In the genomic region with DNA sequence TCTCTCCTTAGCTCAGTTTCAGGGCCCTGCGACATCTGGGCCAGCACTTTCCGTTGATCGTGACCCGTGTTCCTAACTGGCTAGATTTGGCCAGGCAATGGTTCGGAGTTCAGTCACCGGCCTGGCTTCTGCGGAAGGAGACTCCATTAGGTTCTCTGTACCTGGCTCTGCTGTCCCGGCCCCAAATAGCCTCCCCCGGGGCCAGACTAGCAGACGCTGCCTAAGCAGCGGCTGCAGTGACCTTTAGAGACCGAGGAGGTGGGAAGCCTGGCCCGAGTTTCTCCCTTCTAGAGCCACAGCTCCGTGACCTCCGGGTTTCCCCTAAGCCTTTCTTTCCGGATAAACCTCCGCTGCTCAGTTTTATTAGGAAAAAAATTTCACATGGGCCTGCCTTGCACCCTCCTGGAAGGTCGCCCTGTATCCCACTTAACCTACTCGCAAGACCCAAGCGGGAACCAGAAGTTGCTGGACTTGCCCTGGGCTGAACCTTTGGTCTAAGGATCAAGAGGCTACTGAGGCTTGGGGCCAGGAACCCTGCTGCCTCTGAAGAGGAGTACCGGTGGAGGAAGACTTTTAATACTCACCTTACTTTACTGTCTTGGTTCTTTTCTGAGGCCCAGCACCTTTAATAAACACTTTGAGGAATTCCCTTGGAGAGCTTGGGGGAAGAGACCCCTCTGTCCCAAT, we compare ENCODE assay signal across 9 mouse cellular contexts. TPM values are rescaled to one million over a fixed set of nuclear protein-coding genes. Genes with fewer than 3 reads are reported as not detected.
DNase-seq lines count a peak whose midpoint lies in the region; ATAC-seq and TF ChIP-seq lines count a peak whose summit lies in the region.
"Had no signal": no experiment of that assay in that cellular context is flagged by ENCODE, and none has a peak within 500 bp of the region (broad histone marks: within the 10 kb centered on the region; RNA-seq: fewer than 3 reads in every experiment).

No protein-coding gene starts in this region.

- H3K9me3 ChIP-seq in lung, embryonic 16.5 days (ENCODE audit: control insufficient read depth, low read length) = no peaks in the 10 kb centered on the region
- H3K9me3 ChIP-seq in forebrain, embryonic 14.5 days (replicated peaks; ENCODE audit: control insufficient read depth, low read length) = no peaks in the 10 kb centered on the region
- H3K9me3 ChIP-seq in limb, embryonic 14.5 days (ENCODE audit: control insufficient read depth, low read length) = no peaks in the 10 kb centered on the region
- H3K9me3 ChIP-seq in stomach, embryonic 14.5 days (ENCODE audit: control insufficient read depth, low read depth, low read length) = no peaks in the 10 kb centered on the region

- H3K27ac ChIP-seq in lung, embryonic 16.5 days (ENCODE audit: low read length) = no peak overlapping the region
- H3K27ac ChIP-seq in forebrain, embryonic 14.5 days (ENCODE audit: low read depth, low read length) = peak overlapping the region; percentile 98
- H3K27ac ChIP-seq in limb, embryonic 14.5 days (replicated peaks; ENCODE audit: low read depth, low read length) = no peak overlapping the region; the same call in 1 of the 2 replicates
- no peak overlapping the region for H3K27ac ChIP-seq in stomach, embryonic 14.5 days (ENCODE audit: low read length)

- no peak overlapping the region for H3K9ac ChIP-seq in lung, embryonic 16.5 days (ENCODE audit: low read length)
- H3K9ac ChIP-seq in forebrain, embryonic 14.5 days (ENCODE audit: low read length) = peak overlapping the region; percentile 99
- H3K9ac ChIP-seq in limb, embryonic 14.5 days (ENCODE audit: low read depth, low read length, severe bottlenecking) = peak overlapping the region; percentile 77
- no peak overlapping the region for H3K9ac ChIP-seq in stomach, embryonic 14.5 days (replicated peaks; ENCODE audit: low read depth, low read length)

- ATAC-seq in lung, embryonic 16.5 days (ENCODE audit: low read depth) = no peak
- no peak for ATAC-seq in forebrain, embryonic 14.5 days
- no peak for ATAC-seq in limb, embryonic 14.5 days (ENCODE audit: low FRiP score, low read depth)
- no peak for ATAC-seq in stomach, embryonic 14.5 days (ENCODE audit: insufficient number of reproducible peaks, insufficient read depth, low FRiP score, low read depth)

- 4% methylated on average over 21 of the region's 21 CpGs for WGBS in lung, embryonic 16.5 days
- under 1% methylated on average over 21 of the region's 21 CpGs for WGBS in forebrain, embryonic 14.5 days
- WGBS in limb, embryonic 14.5 days = 4% methylated on average over 21 of the region's 21 CpGs
- WGBS in stomach, embryonic 14.5 days = 3% methylated on average over 21 of the region's 21 CpGs

- H3K4me3 ChIP-seq in lung, embryonic 16.5 days (ENCODE audit: low read length) = peak overlapping the region; percentile 3; the same call in 1 of the 2 replicates
- H3K4me3 ChIP-seq in forebrain, embryonic 14.5 days (ENCODE audit: low read depth, low read length) = peak overlapping the region; percentile 90
- peak overlapping the region; percentile 74 for H3K4me3 ChIP-seq in limb, embryonic 14.5 days (replicated peaks; ENCODE audit: low read length)
- 0 out of 2 replicates have a peak overlapping the region, but pooled peaks have one; percentile 34 for H3K4me3 ChIP-seq in stomach, embryonic 14.5 days (ENCODE audit: low read depth, low read length)

- peaks cover 90% of the 10 kb centered on the region for H3K27me3 ChIP-seq in lung, embryonic 16.5 days (ENCODE audit: control insufficient read depth, insufficient read depth, low read depth, low read length)
- H3K27me3 ChIP-seq in forebrain, embryonic 14.5 days (replicated peaks; ENCODE audit: control insufficient read depth, insufficient read depth, low read length) = peaks cover 2% of the 10 kb centered on the region; the same call in 1 of the 2 replicates
- peaks cover 77% of the 10 kb centered on the region for H3K27me3 ChIP-seq in limb, embryonic 14.5 days (ENCODE audit: control insufficient read depth, insufficient read depth, low read length)
- peaks cover 86% of the 10 kb centered on the region for H3K27me3 ChIP-seq in stomach, embryonic 14.5 days (ENCODE audit: control insufficient read depth, insufficient read depth, low read length)

- peaks cover 16% of the 10 kb centered on the region for H3K4me1 ChIP-seq in lung, embryonic 16.5 days (replicated peaks; ENCODE audit: control insufficient read depth, insufficient read depth, low read length)
- H3K4me1 ChIP-seq in forebrain, embryonic 14.5 days (ENCODE audit: control insufficient read depth, insufficient read depth, low read length) = peaks cover 19% of the 10 kb centered on the region
- H3K4me1 ChIP-seq in limb, embryonic 14.5 days (ENCODE audit: control insufficient read depth, insufficient read depth, low read length) = peaks cover 20% of the 10 kb centered on the region
- H3K4me1 ChIP-seq in stomach, embryonic 14.5 days (ENCODE audit: control insufficient read depth, insufficient read depth, low read length) = peaks cover 28% of the 10 kb centered on the region; the same call in 1 of the 2 replicates

- intact Hi-C loops in left cerebral cortex, postnatal 14 days (cut with DNase I) = loop anchor here (5.0 kb wide), 1 partner anchor 425 kb away; no protein-coding TSS in a partner anchor

- DNase-seq in lung, postnatal 10 days = no peak
- no peak for DNase-seq in forebrain, embryonic 14.5 days (ENCODE audit: low spot score)
- no peak for DNase-seq in limb, embryonic 14.5 days (ENCODE audit: low spot score)
- DNase-seq in urinary bladder, adult 2 months (ENCODE audit: low spot score) = no peak
- DNase-seq in left cerebral cortex, postnatal 14 days (ENCODE audit: low spot score in 2 of 2) = no peak
- no peak for DNase-seq in adrenal gland, postnatal 25 days

- no peak overlapping the region for H3K4me2 ChIP-seq in lung, embryonic 16.5 days (ENCODE audit: low read depth, low read length)
- peak overlapping the region; percentile 91 for H3K4me2 ChIP-seq in forebrain, embryonic 14.5 days (ENCODE audit: low read length)
- peak overlapping the region; percentile 93 for H3K4me2 ChIP-seq in limb, embryonic 14.5 days (replicated peaks; ENCODE audit: low read depth, low read length, severe bottlenecking)
- no peak overlapping the region for H3K4me2 ChIP-seq in stomach, embryonic 14.5 days (replicated peaks; ENCODE audit: low read depth, low read length)

- H3K36me3 ChIP-seq in lung, embryonic 16.5 days (ENCODE audit: control insufficient read depth, insufficient read depth, low read length) = no peaks in the 10 kb centered on the region
- H3K36me3 ChIP-seq in forebrain, embryonic 14.5 days (ENCODE audit: control insufficient read depth, insufficient read depth, low read length) = peaks cover 30% of the 10 kb centered on the region
- no peaks in the 10 kb centered on the region for H3K36me3 ChIP-seq in limb, embryonic 14.5 days (ENCODE audit: control insufficient read depth, insufficient read depth, low read length)
- no peaks in the 10 kb centered on the region for H3K36me3 ChIP-seq in stomach, embryonic 14.5 days (ENCODE audit: control insufficient read depth, insufficient read depth, low read length)

- TF ChIP-seq POLR2A in limb, embryonic 14.5 days (IDR thresholded peaks at IDR 0.05; ENCODE audit: borderline replicate concordance, extremely low read depth, insufficient read depth, insufficient read length) = no peak

RNA-seq across cellular contexts. Expression of a gene that starts 13.4 kb away (rescaled TPM):
- not detected in 2 replicates for polyA plus RNA-seq in lung, embryonic 16.5 days (2015; fragmentation: Nextera tagmentation; extraction: Ambion mirVana)
- 85.1 and 102 TPM in 2 replicates for polyA plus RNA-seq in forebrain, embryonic 14.5 days (2014; fragmentation: Nextera tagmentation; extraction: Ambion mirVana)
- 27.5 and 37.0 TPM in 2 replicates for polyA plus RNA-seq in limb, embryonic 14.5 days (2012; rRNA removed)
- 8.7 and 11.4 TPM in 2 replicates for polyA plus RNA-seq in limb, embryonic 14.5 days (2014; fragmentation: Nextera tagmentation; extraction: Ambion mirVana)
- polyA plus RNA-seq in stomach, embryonic 14.5 days (2014; fragmentation: Nextera tagmentation; extraction: Ambion mirVana) = not detected in 2 replicates
- 0.12 TPM in 1 of 2 replicates, not detected in the other for polyA plus RNA-seq in urinary bladder, adult 2 months (2012; rRNA removed)
- total RNA-seq in left cerebral cortex, postnatal 14 days (2021) = 10 to 100 TPM; 73.2 to 85.4 TPM
- total RNA-seq in adrenal gland, postnatal 25 days (2021) = not detected in 2 replicates
- total RNA-seq: megakaryocyte progenitor cell, adult 5-6 weeks had no signal

Comparison
In these comparisons a context has a peak if more than half of its experiments do, and no peak if none do; other contexts are left out.
1. H3K4me2 ChIP-seq: peak in forebrain, embryonic 14.5 days (single experiment) and limb, embryonic 14.5 days (single experiment); none in lung, embryonic 16.5 days (single experiment) and stomach, embryonic 14.5 days (single experiment).
2. H3K4me3 ChIP-seq: peak in every context shown above with its lines; median percentile 90 in forebrain, embryonic 14.5 days; 74 in limb, embryonic 14.5 days; 34 in stomach, embryonic 14.5 days; 3 in lung, embryonic 16.5 days.
3. H3K9ac ChIP-seq: peak in forebrain, embryonic 14.5 days (single experiment) and limb, embryonic 14.5 days (single experiment); none in lung, embryonic 16.5 days (single experiment) and stomach, embryonic 14.5 days (single experiment).